Mouse (Mus musculus): ENCODE measurements around the gene Gm42791. TPM values are rescaled to one million over a fixed set of nuclear protein-coding genes. Genes with fewer than 3 reads are reported as not detected.

Gm42791 gene
- total and polyA plus RNA-seq, 2 experiments from 2014 or later, result 5.7 TPM; not detected in 1

DNA sequence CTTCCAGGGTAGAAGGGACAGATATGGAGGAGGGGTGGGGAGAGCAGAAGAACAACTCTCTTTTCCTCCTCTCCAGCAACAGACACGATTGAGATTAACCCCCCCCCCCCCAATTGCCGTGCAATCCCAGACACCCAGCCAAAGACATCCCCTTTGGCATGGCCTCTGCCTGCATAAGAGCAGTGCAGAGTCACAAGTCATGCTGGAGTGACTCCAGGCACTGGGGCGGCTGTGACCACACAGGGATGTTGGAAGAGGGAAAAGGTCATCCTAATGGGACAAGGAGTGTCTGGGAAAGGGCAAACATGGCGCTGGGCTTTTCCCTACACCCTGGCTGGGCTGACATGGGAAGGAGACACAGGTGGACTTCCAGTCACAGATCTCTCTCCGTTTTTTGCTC lies 41.8 kb downstream of the Gm42791 start:
- no peak overlapping the region for H3K4me3 ChIP-seq (ENCODE audit: low read depth, low read length)
- DNase-seq (no peak), ATAC-seq (no peak)
- 68% methylated on average over 5 of the region's 5 CpGs for WGBS
- H3K9me3 ChIP-seq (ENCODE audit: low read length), result no peaks in the 10 kb centered on the region
- TF ChIP-seq CTCF (IDR thresholded peaks at IDR 0.05; ENCODE audit: low read depth), result no peak
- no peak overlapping the region for H3K4me2 ChIP-seq (ENCODE audit: low read depth)
- H3K36me3 ChIP-seq (ENCODE audit: insufficient read depth), result no peaks in the 10 kb centered on the region
- no peaks in the 10 kb centered on the region for H3K4me1 ChIP-seq (ENCODE audit: insufficient read depth)
- no peak overlapping the region for H3K9ac ChIP-seq
- no peak overlapping the region for H3K27ac ChIP-seq (ENCODE audit: low read depth, low read length)
- H3K27me3 ChIP-seq (ENCODE audit: insufficient read depth, low read length), result no peaks in the 10 kb centered on the region

DNA sequence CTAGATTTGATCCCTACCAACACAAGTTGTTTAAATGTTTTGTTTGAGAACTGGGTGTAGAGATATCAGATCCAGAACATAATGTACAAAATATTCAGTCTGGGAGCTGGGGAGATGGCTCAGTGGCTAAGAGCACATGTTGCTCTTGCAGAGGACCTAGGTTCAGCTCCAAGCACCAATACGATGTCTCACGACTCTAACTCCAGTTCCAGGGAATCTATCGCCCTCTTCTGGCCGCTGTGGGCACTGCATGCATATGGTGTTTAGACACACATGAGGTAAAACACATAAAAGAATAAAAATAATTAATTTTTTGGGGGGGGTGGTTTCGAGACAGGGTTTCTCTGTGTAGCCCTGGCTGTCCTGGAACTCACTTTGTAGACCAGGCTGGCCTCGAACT lies 42.5 kb downstream of the Gm42791 start:
- H3K9ac ChIP-seq, result no peak overlapping the region
- no peaks in the 10 kb centered on the region for H3K36me3 ChIP-seq (ENCODE audit: insufficient read depth)
- no peaks in the 10 kb centered on the region for H3K27me3 ChIP-seq (ENCODE audit: insufficient read depth, low read length)
- no peaks in the 10 kb centered on the region for H3K4me1 ChIP-seq (ENCODE audit: insufficient read depth)
- H3K27ac ChIP-seq (ENCODE audit: low read depth, low read length), result no peak overlapping the region
- no peak overlapping the region for H3K4me2 ChIP-seq (ENCODE audit: low read depth)
- DNase-seq, result no peak
- ATAC-seq, result no peak
- H3K9me3 ChIP-seq (ENCODE audit: low read length), result no peaks in the 10 kb centered on the region
- H3K4me3 ChIP-seq (ENCODE audit: low read depth, low read length), result no peak overlapping the region
- 48% methylated on average over 6 of the region's 6 CpGs for WGBS
- TF ChIP-seq CTCF (IDR thresholded peaks at IDR 0.05; ENCODE audit: low read depth), result peak; percentile 58

DNA sequence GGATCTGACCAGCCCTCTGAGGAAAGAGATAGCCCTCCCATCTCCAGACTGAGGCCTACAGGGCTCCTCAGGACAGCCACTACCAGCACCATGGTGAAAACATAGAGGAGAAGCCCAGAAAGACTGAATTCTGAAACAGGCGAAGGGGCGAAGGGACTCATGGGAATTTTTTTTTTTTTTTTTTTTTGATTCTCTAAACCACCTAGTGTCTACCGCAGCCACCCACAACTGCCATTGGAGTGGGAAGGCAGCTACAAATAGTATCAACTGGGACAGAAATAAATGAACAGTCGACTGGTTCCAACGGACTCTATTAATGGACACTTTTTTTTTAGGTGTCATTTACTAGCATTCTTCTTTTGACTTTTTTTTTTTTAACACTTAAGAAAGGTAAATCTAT lies 43.6 kb downstream of the Gm42791 start:
- DNase-seq, result no peak
- ATAC-seq, result no peak
- Histone ChIP-seq H3K9me3 (ENCODE audit: low read length) (no peaks in the 10 kb centered on the region), H3K4me2 (ENCODE audit: low read depth) (no peak overlapping the region), H3K27me3 (ENCODE audit: insufficient read depth, low read length) (no peaks in the 10 kb centered on the region), H3K9ac (no peak overlapping the region), H3K27ac (ENCODE audit: low read depth, low read length) (no peak overlapping the region), H3K36me3 (ENCODE audit: insufficient read depth) (no peaks in the 10 kb centered on the region), H3K4me3 (ENCODE audit: low read depth, low read length) (no peak overlapping the region), H3K4me1 (ENCODE audit: insufficient read depth) (no peaks in the 10 kb centered on the region)
- TF ChIP-seq CTCF (IDR thresholded peaks at IDR 0.05; ENCODE audit: low read depth), result no peak
- WGBS, result 89% methylated on average over 5 of the region's 5 CpGs

DNA sequence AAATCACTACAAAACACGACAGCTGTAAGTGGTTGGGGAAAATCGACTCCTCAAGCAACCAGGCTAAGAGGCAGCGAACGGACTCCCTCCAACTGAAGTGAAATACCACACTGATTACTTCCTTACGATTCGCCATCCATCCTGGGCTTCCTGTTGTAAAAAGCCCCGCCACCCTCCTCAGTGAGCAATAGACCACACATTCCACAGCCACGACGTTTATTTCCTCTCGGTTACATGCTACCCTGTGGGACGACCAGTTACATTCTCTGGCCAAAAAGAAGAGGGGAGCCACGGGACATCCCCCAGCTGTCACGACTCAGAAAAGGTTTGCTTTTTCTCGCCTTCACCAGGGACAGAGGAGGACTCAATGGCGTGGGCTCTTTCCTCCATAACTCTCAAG lies 44.9 kb downstream of the Gm42791 start:
- Histone ChIP-seq H3K9ac (no peak overlapping the region), H3K4me1 (ENCODE audit: insufficient read depth) (no peaks in the 10 kb centered on the region), H3K9me3 (ENCODE audit: low read length) (no peaks in the 10 kb centered on the region), H3K27me3 (ENCODE audit: insufficient read depth, low read length) (no peaks in the 10 kb centered on the region), H3K27ac (ENCODE audit: low read depth, low read length) (no peak overlapping the region), H3K36me3 (ENCODE audit: insufficient read depth) (no peaks in the 10 kb centered on the region), H3K4me3 (ENCODE audit: low read depth, low read length) (no peak overlapping the region), H3K4me2 (ENCODE audit: low read depth) (no peak overlapping the region)
- ATAC-seq, result no peak
- no peak for TF ChIP-seq CTCF (IDR thresholded peaks at IDR 0.05; ENCODE audit: low read depth)
- 66% methylated on average over 15 of the region's 15 CpGs for WGBS
- no peak for DNase-seq

DNA sequence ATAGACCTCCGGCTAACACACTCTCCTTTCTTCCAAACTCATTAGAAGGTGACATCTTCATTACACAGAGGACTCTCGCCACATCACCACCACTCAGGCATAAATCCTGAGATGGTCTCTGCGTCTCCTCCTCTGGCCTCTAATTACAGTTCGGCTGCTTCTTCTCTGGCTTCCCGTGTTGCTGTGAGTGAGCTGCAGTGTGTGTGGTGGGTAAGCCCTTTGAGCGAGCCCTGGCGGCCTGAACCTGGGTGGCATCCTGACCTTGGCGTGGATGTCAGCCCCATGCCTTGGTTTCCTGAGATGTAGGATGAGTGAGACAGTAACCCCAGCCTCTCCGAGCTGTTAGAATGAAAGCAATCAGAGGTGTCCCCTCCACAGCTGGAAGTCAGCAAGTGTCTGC lies 46.4 kb downstream of the Gm42791 start:
- H3K4me3 ChIP-seq (ENCODE audit: low read depth, low read length), result no peak overlapping the region
- 74% methylated on average over 9 of the region's 9 CpGs for WGBS
- H3K27ac ChIP-seq (ENCODE audit: low read depth, low read length), result no peak overlapping the region
- no peak overlapping the region for H3K9ac ChIP-seq
- no peak for DNase-seq
- no peak for ATAC-seq
- no peaks in the 10 kb centered on the region for H3K4me1 ChIP-seq (ENCODE audit: insufficient read depth)
- TF ChIP-seq CTCF (IDR thresholded peaks at IDR 0.05; ENCODE audit: low read depth), result no peak
- H3K4me2 ChIP-seq (ENCODE audit: low read depth), result no peak overlapping the region
- H3K27me3 ChIP-seq (ENCODE audit: insufficient read depth, low read length), result no peaks in the 10 kb centered on the region
- H3K36me3 ChIP-seq (ENCODE audit: insufficient read depth), result no peaks in the 10 kb centered on the region
- H3K9me3 ChIP-seq (ENCODE audit: low read length), result no peaks in the 10 kb centered on the region

DNA sequence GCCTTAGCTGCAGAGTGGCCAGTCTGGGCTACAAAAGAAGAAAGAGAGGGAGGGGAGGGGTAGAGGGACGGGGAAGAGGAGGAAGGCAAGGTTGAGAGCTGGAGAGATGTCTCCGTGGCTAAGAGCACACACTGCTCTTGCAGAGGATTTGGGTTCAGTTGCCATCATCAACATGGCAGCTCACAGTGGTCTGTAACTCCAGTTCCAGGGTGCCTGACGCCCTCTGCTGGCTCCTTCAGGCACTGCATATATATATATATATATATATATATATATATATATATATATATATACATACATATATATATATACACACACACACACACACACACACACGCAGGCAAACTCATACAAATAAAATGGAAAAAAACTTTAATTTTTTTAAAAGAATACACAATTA lies 47.5 kb downstream of the Gm42791 start:
- Histone ChIP-seq H3K4me2 (ENCODE audit: low read depth) (no peak overlapping the region), H3K4me1 (ENCODE audit: insufficient read depth) (no peaks in the 10 kb centered on the region), H3K27me3 (ENCODE audit: insufficient read depth, low read length) (no peaks in the 10 kb centered on the region), H3K36me3 (ENCODE audit: insufficient read depth) (no peaks in the 10 kb centered on the region), H3K4me3 (ENCODE audit: low read depth, low read length) (no peak overlapping the region), H3K27ac (ENCODE audit: low read depth, low read length) (no peak overlapping the region), H3K9ac (no peak overlapping the region), H3K9me3 (ENCODE audit: low read length) (no peaks in the 10 kb centered on the region; the same call in 1 of the 2 replicates)
- no peak for TF ChIP-seq CTCF (IDR thresholded peaks at IDR 0.05; ENCODE audit: low read depth)
- DNase-seq, result no peak
- WGBS, result 70% methylated on average over 4 of the region's 4 CpGs
- no peak for ATAC-seq

DNA sequence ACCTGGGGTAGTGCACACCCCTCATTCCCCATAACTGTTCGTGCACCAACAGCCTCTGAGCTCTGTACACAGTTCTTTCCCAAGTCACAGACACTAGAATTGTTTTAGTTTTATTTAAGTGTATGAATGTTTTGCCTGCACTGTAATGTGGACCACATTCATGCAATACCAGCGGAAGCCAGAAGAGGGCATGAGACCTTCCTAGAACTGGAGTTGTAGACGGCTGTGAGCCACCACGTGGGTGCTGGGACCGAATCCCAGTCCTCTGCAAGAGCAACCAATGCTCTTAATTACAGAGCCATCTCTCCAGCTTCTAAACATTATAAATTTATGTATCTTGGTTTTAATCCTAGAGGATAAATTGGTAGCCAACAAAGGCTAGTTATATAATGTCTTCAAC lies 48.2 kb downstream of the Gm42791 start:
- no peak overlapping the region for H3K4me3 ChIP-seq (ENCODE audit: low read depth, low read length)
- no peaks in the 10 kb centered on the region for H3K27me3 ChIP-seq (ENCODE audit: insufficient read depth, low read length)
- H3K27ac ChIP-seq (ENCODE audit: low read depth, low read length), result no peak overlapping the region
- H3K9ac ChIP-seq, result no peak overlapping the region
- WGBS, result 75% methylated on average over 5 of the region's 5 CpGs
- H3K9me3 ChIP-seq (ENCODE audit: low read length), result no peaks in the 10 kb centered on the region; the same call in 1 of the 2 replicates
- peak; percentile 43; the same call in 1 of the 2 replicates for TF ChIP-seq CTCF (IDR thresholded peaks at IDR 0.05; ENCODE audit: low read depth)
- H3K4me2 ChIP-seq (ENCODE audit: low read depth), result no peak overlapping the region
- DNase-seq (no peak), ATAC-seq (no peak)
- H3K36me3 ChIP-seq (ENCODE audit: insufficient read depth), result no peaks in the 10 kb centered on the region
- no peaks in the 10 kb centered on the region for H3K4me1 ChIP-seq (ENCODE audit: insufficient read depth)

DNA sequence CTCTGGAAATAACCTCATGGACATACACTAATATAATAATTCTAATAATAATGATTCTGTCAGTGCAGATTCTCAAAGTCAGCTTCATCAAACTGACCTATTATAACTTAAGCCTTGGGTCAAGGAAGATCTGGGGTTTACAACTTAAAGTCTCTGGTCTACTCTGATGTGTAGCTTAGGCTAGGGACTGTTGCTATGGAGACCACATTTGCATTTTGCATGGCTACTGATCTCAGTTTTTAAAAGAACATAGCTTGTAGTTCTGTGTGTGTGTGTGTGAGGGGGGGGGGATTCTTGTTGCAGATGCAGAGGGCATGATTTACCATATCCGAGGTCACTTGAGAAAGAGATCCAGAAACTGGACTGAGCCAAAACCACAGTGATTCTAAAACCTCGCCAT lies 49.2 kb downstream of the Gm42791 start:
- no peak for DNase-seq

More for the DNA sequence above, 49.2 kb downstream of the Gm42791 start:
- Histone ChIP-seq H3K27ac (ENCODE audit: low read depth, low read length) (no peak overlapping the region), H3K4me1 (ENCODE audit: insufficient read depth) (no peaks in the 10 kb centered on the region), H3K4me3 (ENCODE audit: low read depth, low read length) (no peak overlapping the region), H3K36me3 (ENCODE audit: insufficient read depth) (no peaks in the 10 kb centered on the region), H3K4me2 (ENCODE audit: low read depth) (no peak overlapping the region), H3K27me3 (ENCODE audit: insufficient read depth, low read length) (no peaks in the 10 kb centered on the region), H3K9me3 (ENCODE audit: low read length) (no peaks in the 10 kb centered on the region; the same call in 1 of the 2 replicates), H3K9ac (no peak overlapping the region)
- WGBS, result 80% methylated on average over 2 of the region's 2 CpGs
- TF ChIP-seq CTCF (IDR thresholded peaks at IDR 0.05; ENCODE audit: low read depth), result no peak
- ATAC-seq, result 0 out of 2 replicates have a peak, but pooled peaks have one; percentile 42

Data from forebrain, postnatal 0 days (tissue).